Mouse (Mus musculus): ENCODE results near the gene Gpank1.

The Gpank1 gene

GRCm38 (mm10) chr17:35159638-35160037, 38.4 kb downstream of the Gpank1 start:
- no peak for DNase-seq (ENCODE audit: low read depth, low spot score)

GRCm38 (mm10) chr17:35161421-35161820, 40.2 kb downstream of the Gpank1 start:
- no peak for DNase-seq (ENCODE audit: low read depth, low spot score)

- DNase-seq (ENCODE audit: low read depth, low spot score) = no peak
These were observed 40.9 kb downstream of the Gpank1 start for GRCm38 (mm10) chr17:35162121-35162520.

- no peak for DNase-seq (ENCODE audit: low read depth, low spot score)
These were observed 41.5 kb downstream of the Gpank1 start for GRCm38 (mm10) chr17:35162730-35163129.

GRCm38 (mm10) chr17:35163326-35164081, 42.2 kb downstream of the Gpank1 start:
- DNase-seq (ENCODE audit: low read depth, low spot score) = no peak

- no peak for DNase-seq (ENCODE audit: low read depth, low spot score)
These were observed 42.9 kb downstream of the Gpank1 start for GRCm38 (mm10) chr17:35164218-35164567.

GRCm38 (mm10) chr17:35164568-35165450, 43.6 kb downstream of the Gpank1 start, which contains the start of gene Prrc2a:
TSS of gene Prrc2a (minus strand) at chr17:35164897.
- peak; percentile 98 for DNase-seq (ENCODE audit: low read depth, low spot score)

- DNase-seq (ENCODE audit: low read depth, low spot score) = no peak
These were observed 44.3 kb downstream of the Gpank1 start for GRCm38 (mm10) chr17:35165451-35166155.

GRCm38 (mm10) chr17:35166352-35167035, 45.2 kb downstream of the Gpank1 start:
- DNase-seq (ENCODE audit: low read depth, low spot score) = peak; percentile 55

- no peak for DNase-seq (ENCODE audit: low read depth, low spot score)
These were observed 46.5 kb downstream of the Gpank1 start for GRCm38 (mm10) chr17:35167794-35168193.

GRCm38 (mm10) chr17:35168541-35169207, 47.4 kb downstream of the Gpank1 start:
- DNase-seq (ENCODE audit: low read depth, low spot score) = peak; percentile 37

GRCm38 (mm10) chr17:35172445-35173234, 51.4 kb downstream of the Gpank1 start:
- DNase-seq (ENCODE audit: low read depth, low spot score) = no peak

GRCm38 (mm10) chr17:35173329-35173728, 52.1 kb downstream of the Gpank1 start:
- DNase-seq (ENCODE audit: low read depth, low spot score) = no peak

Data from retina, adult 2 months (tissue).